Mouse (Mus musculus) embryonic stem cell, embryonic (primary cell): ENCODE measurements at regions not wholly inside any gene's neighbourhood (a gene's known extent, or its start where the extent isn't known, plus 50 kb on each side); places are given as distances from the start of the nearest gene placed in this dataset.

Experiments
- CTCF ChIA-PET, 4 experiments: fragments of 300-600 bp in 2 of 4; fragments of 350-600 bp in 2 of 4; sonication (Branson Sonifier 250); formaldehyde crosslinking; loops; one replicate each; lab custom pipeline; 2022; ENCODE audit warnings: inconsistent platforms in 2 of 4; lab: Charles Lee
- POLR2A ChIA-PET, 4 experiments: fragments of 300-600 bp in 2 of 4; fragments of 350-600 bp in 2 of 4; sonication (Branson Sonifier 250); formaldehyde crosslinking; loops; one replicate each; lab custom pipeline; 2022; ENCODE audit warnings: antibody characterized with exemption in 4 of 4, inconsistent platforms in 1 of 4; lab: Charles Lee

- POLR2A ChIA-PET: no interaction called here
- CTCF ChIA-PET: interaction anchor here in 1 of 4 experiments (0.6 kb wide), 1 partner anchor 332 kb away, joined by 3 read pairs; no protein-coding TSS in a partner anchor
These were observed 1951.4 kb downstream of the Pcdh7 start for GRCm38 (mm10) chr5:59669153-59669552.

GRCm38 (mm10) chr5:59700009-59700408 is 1982.2 kb downstream of the Pcdh7 start:
- CTCF ChIA-PET: no interaction called here
- POLR2A ChIA-PET: no interaction called here

GRCm38 (mm10) chr5:59715457-59715856 is 1997.7 kb downstream of the Pcdh7 start:
- ChIA-PET POLR2A (no interaction called here), CTCF (no interaction called here)

GRCm38 (mm10) chr5:59756229-59756628 is 2038.5 kb downstream of the Pcdh7 start:
- POLR2A ChIA-PET: no interaction called here

GRCm38 (mm10) chr5:59756660-59757415 is 2039.1 kb downstream of the Pcdh7 start:
- POLR2A ChIA-PET: interaction anchor here in 2 of 4 experiments (0.7 kb wide), 3 partner anchors 9 to 123 kb away, joined by 3 to 4 read pairs (median 3); no protein-coding TSS in a partner anchor
- CTCF ChIA-PET: no interaction called here

More at GRCm38 (mm10) chr5:59756229-59756628, 2038.5 kb downstream of the Pcdh7 start:
- CTCF ChIA-PET: no interaction called here
